Mouse (Mus musculus) hindbrain, embryonic 16.5 days (tissue): ENCODE data around the gene Defa30. TPM values are rescaled to one million over a fixed set of nuclear protein-coding genes. Genes with fewer than 3 reads are reported as not detected.
"Not testable (repeated sequence)": the region's sequence is repeated elsewhere in the genome, so short reads cannot be mapped to it uniquely, and the experiment has no call there.

Experiments
- ATAC-seq: fragments of 200-750 bp; cut with Nextera tagmentation; 2 replicates; pipeline ENCODE4 v1.8.0; 2017; ENCODE audit warnings: moderate TSS enrichment, moderate library complexity
- H3K27ac ChIP-seq: fragments of 300-500 bp; sonication (generic); 2 replicates; pipeline ENCODE4 v1.5.1; 2014; ENCODE audit warnings: low read depth, mild to moderate bottlenecking, control low read depth, low read length, moderate library complexity
- H3K27me3 ChIP-seq: fragments of 300-500 bp; sonication (generic); replicated peaks from 2 replicates; pipeline ENCODE4 v1.6.1; 2014; ENCODE audit warnings: low read length; ENCODE audit not compliant: control insufficient read depth, insufficient read depth
- H3K36me3 ChIP-seq: fragments of 300-500 bp; sonication (generic); 2 replicates; pipeline ENCODE4 v1.6.1; 2014; ENCODE audit warnings: mild to moderate bottlenecking, low read length, moderate library complexity, mixed read lengths; ENCODE audit not compliant: control insufficient read depth, insufficient read depth
- H3K4me1 ChIP-seq: fragments of 300-500 bp; sonication (generic); 2 replicates; pipeline ENCODE4 v1.6.1; 2014; ENCODE audit warnings: low read depth, low read length; ENCODE audit not compliant: control insufficient read depth, insufficient read depth
- H3K4me2 ChIP-seq: fragments of 300-500 bp; sonication (generic); 2 replicates; pipeline ENCODE4 v1.6.1; 2014; ENCODE audit warnings: mild to moderate bottlenecking, low read length, control low read depth, moderate library complexity
- H3K4me3 ChIP-seq: fragments of 300-500 bp; sonication (generic); 2 replicates; pipeline ENCODE4 v1.5.1; 2014; ENCODE audit warnings: mild to moderate bottlenecking, low read length, control low read depth, moderate library complexity
- H3K9ac ChIP-seq: fragments of 300-500 bp; sonication (generic); 2 replicates; pipeline ENCODE4 v1.6.1; 2014; ENCODE audit warnings: low read depth, mild to moderate bottlenecking, control low read depth, low read length, moderate library complexity
- H3K9me3 ChIP-seq: fragments of 300-500 bp; sonication (generic); 2 replicates; pipeline ENCODE4 v1.6.1; 2014; ENCODE audit warnings: mild to moderate bottlenecking, low read length, moderate library complexity; ENCODE audit not compliant: control insufficient read depth
- WGBS: fragments of 180-500 bp; shearing (Covaris S2); extraction: QIAGEN DNeasy Blood & Tissue Kit; methylation state at CpG from one replicate; pipeline ENCODE4 v1.1.7; 2014; 5-methylcytosine and 5-hydroxymethylcytosine counted together
- polyA plus RNA-seq: library from polyadenylated mRNA; unstranded; fragments of >200 nt; fragmentation: Nextera tagmentation; extraction: Ambion mirVana; gene quantifications from 2 replicates; pipeline ENCODE4 v1.2.1, GENCODE M21; 2015

Gene Defa30
- not detected in 2 replicates for polyA plus RNA-seq

DNA sequence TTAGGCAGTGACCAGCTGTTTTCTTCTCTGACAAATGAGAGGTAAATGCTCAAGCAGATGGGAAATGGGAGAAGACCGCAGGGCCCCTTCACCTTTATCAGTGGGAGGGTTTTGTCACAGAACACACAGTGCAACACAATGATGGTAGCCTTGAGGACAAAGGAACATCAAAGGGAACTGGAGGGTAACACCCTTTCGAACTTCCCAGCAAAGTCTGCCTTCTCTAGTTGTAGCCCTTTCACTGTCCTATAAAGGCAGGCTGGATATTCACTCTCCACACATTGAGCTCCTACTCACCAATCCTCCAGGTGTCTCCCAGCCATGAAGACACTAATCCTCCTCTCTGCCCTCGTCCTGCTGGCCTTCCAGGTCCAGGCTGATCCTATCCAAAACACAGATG is at the start of gene Defa30:
TSS of gene Defa30 (plus strand) at position 301 of the 400 bp plus-strand sequence.
- 68% methylated on average over 3 of the region's 3 CpGs for WGBS
- not testable (repeated sequence) for H3K27me3 ChIP-seq, H3K9me3 ChIP-seq, H3K4me1 ChIP-seq, H3K4me3 ChIP-seq, H3K36me3 ChIP-seq, H3K4me2 ChIP-seq, H3K9ac ChIP-seq, ATAC-seq, H3K27ac ChIP-seq

DNA sequence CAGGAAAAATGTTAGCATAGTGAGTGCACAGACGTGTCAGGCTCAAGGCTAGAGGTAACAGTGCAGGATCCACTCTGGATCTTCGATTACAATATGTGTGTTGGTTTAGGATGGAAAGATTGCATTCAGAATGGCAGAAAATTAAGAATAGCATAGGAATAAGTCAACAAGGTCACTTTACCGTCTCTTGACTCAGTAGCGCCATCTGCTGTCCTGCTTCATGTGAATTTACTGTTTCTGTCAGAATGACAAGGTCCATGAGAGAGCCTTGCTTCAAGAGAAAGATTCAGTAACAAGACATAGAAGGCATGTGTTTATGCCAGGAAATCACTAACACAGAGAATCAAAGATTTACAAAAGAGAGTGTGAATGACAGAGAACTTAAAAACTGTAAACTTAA is 41.3 kb upstream of the Defa30 start:
- no peak for ATAC-seq
- 46% methylated on average over 4 of the region's 4 CpGs for WGBS
- no peak overlapping the region for H3K4me3 ChIP-seq
- no peaks in the 10 kb centered on the region for H3K36me3 ChIP-seq
- peaks cover 2% of the 10 kb centered on the region; the same call in 1 of the 2 replicates for H3K9me3 ChIP-seq
- H3K27me3 ChIP-seq: no peaks in the 10 kb centered on the region
- no peak overlapping the region for H3K27ac ChIP-seq
- no peaks in the 10 kb centered on the region for H3K4me1 ChIP-seq
- H3K9ac ChIP-seq: no peak overlapping the region
- H3K4me2 ChIP-seq: no peak overlapping the region

DNA sequence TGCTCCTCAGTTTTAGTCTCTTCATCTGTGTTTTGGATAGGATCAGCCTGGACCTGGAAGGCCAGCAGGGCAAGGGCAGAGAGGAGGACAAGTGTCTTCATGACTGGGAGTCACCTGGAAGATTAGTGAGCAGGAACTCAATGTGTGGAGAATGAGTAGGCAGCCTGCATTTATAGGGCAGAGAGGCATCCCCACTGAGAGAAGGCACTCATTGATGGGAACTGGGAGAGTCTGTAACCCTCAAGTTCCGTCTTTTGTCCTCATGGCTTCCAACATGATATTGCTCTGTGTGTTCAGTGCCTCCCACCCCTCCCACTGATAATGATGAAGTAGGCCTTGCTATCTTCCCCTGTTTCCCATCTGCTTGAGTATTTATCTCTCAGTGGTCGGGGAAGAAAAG is 38.5 kb upstream of the Defa30 start, which contains the start of gene Gm14851:
TSS of gene Gm14851 (minus strand) at position 101 of the 400 bp plus-strand sequence.
- not testable (repeated sequence) for H3K4me3 ChIP-seq, ATAC-seq, H3K4me1 ChIP-seq, H3K9ac ChIP-seq, H3K9me3 ChIP-seq, H3K4me2 ChIP-seq, H3K27ac ChIP-seq, H3K36me3 ChIP-seq, H3K27me3 ChIP-seq
- WGBS: no CpG with 5 or more reads among the region's 2 CpGs

DNA sequence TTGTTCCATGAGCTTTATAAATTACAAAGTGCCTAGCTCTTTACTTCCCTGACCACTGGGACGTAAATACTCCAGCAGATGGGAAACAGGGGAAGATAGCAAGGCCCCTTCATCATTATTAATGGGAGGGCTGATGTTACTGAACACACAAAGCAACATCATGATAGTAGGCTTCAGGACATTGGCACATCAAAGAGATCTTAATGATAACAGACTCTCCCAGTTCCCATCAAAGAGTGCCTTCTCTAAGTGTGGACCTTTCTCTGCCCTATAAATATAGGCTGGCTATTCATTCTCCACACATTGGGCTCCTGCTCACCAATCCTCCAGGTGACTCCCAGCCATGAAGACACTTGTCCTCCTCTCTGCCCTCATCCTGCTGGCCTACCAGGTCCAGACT is 27.5 kb downstream of the Defa30 start, which contains the start of gene Defa22:
TSS of gene Defa22 (plus strand) at position 301 of the 400 bp plus-strand sequence.
- not testable (repeated sequence) for ATAC-seq, H3K4me2 ChIP-seq, H3K27ac ChIP-seq, H3K4me3 ChIP-seq, H3K4me1 ChIP-seq, H3K9ac ChIP-seq, H3K9me3 ChIP-seq, H3K36me3 ChIP-seq, H3K27me3 ChIP-seq
- WGBS: no CpG with 5 or more reads among the region's 1 CpGs

Other genes starting within 250 kb of the Defa30 start
- gene Defb33, start 242.0 kb upstream of the Defa30 start, polyA plus RNA-seq: not detected in 2 replicates
- gene Gm15056, start 232.0 kb upstream of the Defa30 start, polyA plus RNA-seq: not detected in 2 replicates
- gene Gm6040, start 212.6 kb upstream of the Defa30 start, polyA plus RNA-seq: not detected in 2 replicates
- gene AY761185, start 189.9 kb upstream of the Defa30 start, polyA plus RNA-seq: not detected in 2 replicates
- not detected in 2 replicates for gene Defa21, start 109.1 kb upstream of the Defa30 start, polyA plus RNA-seq
- not detected in 2 replicates for gene Defa23, start 79.6 kb upstream of the Defa30 start, polyA plus RNA-seq
- not detected in 2 replicates for gene Defa35, start 69.6 kb upstream of the Defa30 start, polyA plus RNA-seq
- not detected in 2 replicates for gene Defa25, start 50.2 kb upstream of the Defa30 start, polyA plus RNA-seq
- gene Gm14851, start 38.6 kb upstream of the Defa30 start, polyA plus RNA-seq: not detected in 2 replicates
- gene Defa22, start 27.6 kb downstream of the Defa30 start, polyA plus RNA-seq: not detected in 2 replicates
- not detected in 2 replicates for gene Defa31, start 57.0 kb downstream of the Defa30 start, polyA plus RNA-seq
- not detected in 2 replicates for gene Gm15293, start 66.9 kb downstream of the Defa30 start, polyA plus RNA-seq
- gene Gm15292, start 115.1 kb downstream of the Defa30 start, polyA plus RNA-seq: not detected in 2 replicates
- not detected in 2 replicates for gene Defa27, start 180.9 kb downstream of the Defa30 start, polyA plus RNA-seq
- not detected in 2 replicates for gene Defa29, start 192.4 kb downstream of the Defa30 start, polyA plus RNA-seq
- not detected in 2 replicates for gene Defa2, start 243.9 kb downstream of the Defa30 start, polyA plus RNA-seq